Mouse (Mus musculus): ENCODE data around the gene Cyp24a1. TPM values are rescaled to one million over a fixed set of nuclear protein-coding genes. Genes with fewer than 3 reads are reported as not detected.

The Cyp24a1 gene
- polyA plus RNA-seq, 1 experiment from 2014 or later = 0.05 TPM

DNA sequence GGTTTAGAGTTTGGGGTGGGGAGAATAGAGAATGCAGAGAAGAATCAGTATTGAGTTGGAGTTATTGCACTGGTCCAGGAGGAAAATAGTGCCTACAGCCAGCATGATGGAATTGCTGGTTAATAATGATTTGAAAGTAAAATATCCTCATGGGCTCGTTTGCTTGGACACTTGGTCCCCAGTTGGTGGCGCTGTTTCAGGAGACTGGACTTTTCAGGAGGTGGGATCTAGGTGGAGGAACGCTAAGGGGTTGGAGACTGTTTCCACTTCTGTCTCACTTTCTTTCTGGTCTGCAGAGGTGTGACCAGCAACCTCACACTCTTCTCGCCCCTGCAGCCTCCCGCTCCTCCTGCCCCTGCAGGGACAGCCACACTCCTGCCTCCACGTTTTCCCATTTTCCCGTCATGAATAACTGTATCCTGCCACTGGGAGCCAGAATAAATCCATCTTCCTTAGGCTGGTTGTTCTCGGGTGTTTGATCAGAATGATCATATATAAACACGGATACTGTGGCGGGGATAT lies 14.9 kb downstream of the Cyp24a1 start:
- no peaks in the 10 kb centered on the region for H3K4me1 ChIP-seq (ENCODE audit: control insufficient read depth, insufficient read depth, low read length)
- H3K9ac ChIP-seq (ENCODE audit: low read length) = no peak overlapping the region
- WGBS = 72% methylated on average over 10 of the region's 10 CpGs
- H3K4me3 ChIP-seq (ENCODE audit: low read depth, low read length) = no peak overlapping the region
- H3K9me3 ChIP-seq (ENCODE audit: control insufficient read depth, low read length) = no peaks in the 10 kb centered on the region
- H3K27me3 ChIP-seq (ENCODE audit: control insufficient read depth, insufficient read depth, low read length) = no peaks in the 10 kb centered on the region
- no peaks in the 10 kb centered on the region for H3K36me3 ChIP-seq (ENCODE audit: control insufficient read depth, insufficient read depth, low read length)
- H3K27ac ChIP-seq (ENCODE audit: low read depth, low read length) = no peak overlapping the region
- DNase-seq (ENCODE audit: low spot score, missing footprints) = no peak
- H3K4me2 ChIP-seq = no peak overlapping the region
- ATAC-seq (ENCODE audit: low FRiP score) = no peak

DNA sequence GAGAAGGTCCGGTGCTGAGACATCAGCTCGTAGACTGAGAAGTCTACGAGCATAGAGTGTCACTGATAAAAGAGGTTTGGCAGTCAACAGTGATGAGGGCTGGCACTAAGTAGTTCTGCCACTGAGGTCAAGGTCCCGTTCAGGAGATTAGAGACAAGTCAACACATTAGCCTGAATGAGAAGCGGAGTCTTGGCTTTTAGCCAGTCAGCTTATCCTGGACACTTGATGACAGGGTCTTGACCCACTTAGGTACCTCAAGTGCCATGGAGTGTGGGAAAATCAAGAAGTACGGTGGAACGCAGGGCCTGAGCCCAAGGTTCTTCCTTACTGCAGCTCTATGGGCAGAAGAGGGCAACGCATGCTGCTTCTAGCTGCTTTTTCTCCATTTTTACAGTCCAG lies 20.3 kb downstream of the Cyp24a1 start:
- 86% methylated on average over 8 of the region's 8 CpGs for whole genome bisulfite sequencing
- Histone ChIP-seq H3K4me2 (no peak overlapping the region), H3K9ac (ENCODE audit: low read length) (no peak overlapping the region), H3K27ac (ENCODE audit: low read depth, low read length) (no peak overlapping the region), H3K36me3 (ENCODE audit: control insufficient read depth, insufficient read depth, low read length) (no peaks in the 10 kb centered on the region), H3K27me3 (ENCODE audit: control insufficient read depth, insufficient read depth, low read length) (no peaks in the 10 kb centered on the region; the same call in 1 of the 2 replicates), H3K4me3 (ENCODE audit: low read depth, low read length) (no peak overlapping the region), H3K4me1 (ENCODE audit: control insufficient read depth, insufficient read depth, low read length) (no peaks in the 10 kb centered on the region), H3K9me3 (ENCODE audit: control insufficient read depth, low read length) (no peaks in the 10 kb centered on the region)
- DNase-seq (ENCODE audit: low spot score, missing footprints) = no peak
- no peak for ATAC-seq (ENCODE audit: low FRiP score)

DNA sequence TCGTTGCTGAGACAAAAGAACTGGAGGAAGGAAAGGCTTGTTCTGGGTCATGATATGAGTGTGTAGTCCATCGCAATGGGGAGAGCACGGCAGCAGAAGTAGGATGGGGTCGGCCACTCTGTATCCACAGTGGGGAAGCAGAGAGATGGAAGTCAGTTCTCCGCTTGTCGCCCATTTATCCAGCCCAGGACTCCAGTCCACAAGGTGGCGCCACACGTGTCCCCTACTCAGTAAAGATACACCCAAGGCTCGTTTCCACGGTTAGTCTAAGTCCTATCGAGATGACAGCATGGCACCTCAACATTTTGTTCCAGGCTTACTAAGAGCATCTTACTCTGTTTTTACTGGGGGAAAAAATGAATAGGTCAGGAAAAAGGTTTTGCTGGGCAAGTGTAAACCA lies 20.7 kb downstream of the Cyp24a1 start:
- 85% methylated on average over 11 of the region's 11 CpGs for WGBS
- H3K4me2 ChIP-seq = no peak overlapping the region
- no peak overlapping the region for H3K4me3 ChIP-seq (ENCODE audit: low read depth, low read length)
- H3K27ac ChIP-seq (ENCODE audit: low read depth, low read length) = no peak overlapping the region
- H3K9me3 ChIP-seq (ENCODE audit: control insufficient read depth, low read length) = no peaks in the 10 kb centered on the region
- H3K36me3 ChIP-seq (ENCODE audit: control insufficient read depth, insufficient read depth, low read length) = no peaks in the 10 kb centered on the region
- no peaks in the 10 kb centered on the region for H3K4me1 ChIP-seq (ENCODE audit: control insufficient read depth, insufficient read depth, low read length)
- ATAC-seq (ENCODE audit: low FRiP score) (no peak), DNase-seq (ENCODE audit: low spot score, missing footprints) (no peak)
- no peak overlapping the region for H3K9ac ChIP-seq (ENCODE audit: low read length)
- H3K27me3 ChIP-seq (ENCODE audit: control insufficient read depth, insufficient read depth, low read length) = no peaks in the 10 kb centered on the region; the same call in 1 of the 2 replicates

DNA sequence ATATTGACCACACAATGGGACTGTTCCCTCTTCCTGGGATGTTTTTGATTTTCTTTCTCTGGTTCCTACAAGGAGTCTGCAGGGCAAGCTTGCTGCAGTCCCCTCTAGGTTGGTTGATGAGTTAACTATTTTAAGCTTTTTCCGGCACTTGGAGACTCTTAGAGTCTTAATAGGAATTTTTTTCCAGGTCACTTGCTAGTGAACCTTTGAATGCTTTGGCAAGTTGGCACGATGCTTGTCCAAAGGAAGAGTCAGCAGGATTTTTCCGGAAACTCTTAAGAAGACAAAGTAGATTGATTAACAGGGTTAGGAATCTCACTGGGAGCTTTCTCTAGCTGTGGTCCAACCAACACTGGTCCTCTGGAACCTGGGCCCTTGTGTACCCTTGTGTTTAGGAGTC lies 21.8 kb downstream of the Cyp24a1 start:
- Histone ChIP-seq H3K9me3 (ENCODE audit: control insufficient read depth, low read length) (no peaks in the 10 kb centered on the region), H3K4me2 (no peak overlapping the region), H3K27ac (ENCODE audit: low read depth, low read length) (no peak overlapping the region), H3K9ac (ENCODE audit: low read length) (no peak overlapping the region), H3K4me1 (ENCODE audit: control insufficient read depth, insufficient read depth, low read length) (no peaks in the 10 kb centered on the region), H3K4me3 (ENCODE audit: low read depth, low read length) (no peak overlapping the region), H3K27me3 (ENCODE audit: control insufficient read depth, insufficient read depth, low read length) (no peaks in the 10 kb centered on the region; the same call in 1 of the 2 replicates), H3K36me3 (ENCODE audit: control insufficient read depth, insufficient read depth, low read length) (no peaks in the 10 kb centered on the region)
- DNase-seq (ENCODE audit: low spot score, missing footprints) (no peak), ATAC-seq (ENCODE audit: low FRiP score) (no peak)
- 78% methylated on average over 3 of the region's 3 CpGs for WGBS

DNA sequence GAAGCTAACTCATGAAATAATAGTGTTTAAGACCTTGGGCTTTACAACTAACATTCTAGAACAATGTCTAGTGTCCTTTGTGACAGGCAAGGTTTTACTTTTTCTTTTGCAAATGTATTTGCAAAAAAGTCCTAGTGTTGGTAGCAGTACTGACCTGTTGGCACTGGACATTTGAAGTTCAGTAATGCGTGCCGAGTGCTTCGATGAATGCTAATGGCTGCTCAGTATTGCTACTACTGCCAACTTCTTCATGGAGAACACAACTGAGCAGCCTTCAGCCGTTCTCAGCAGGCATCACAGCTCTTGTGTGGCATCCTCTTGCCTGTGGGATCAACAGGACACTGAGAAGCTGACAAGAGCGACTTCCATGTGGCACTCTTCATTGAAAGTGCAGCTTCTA lies 22.8 kb downstream of the Cyp24a1 start:
- ATAC-seq (ENCODE audit: low FRiP score) = no peak

DNA sequence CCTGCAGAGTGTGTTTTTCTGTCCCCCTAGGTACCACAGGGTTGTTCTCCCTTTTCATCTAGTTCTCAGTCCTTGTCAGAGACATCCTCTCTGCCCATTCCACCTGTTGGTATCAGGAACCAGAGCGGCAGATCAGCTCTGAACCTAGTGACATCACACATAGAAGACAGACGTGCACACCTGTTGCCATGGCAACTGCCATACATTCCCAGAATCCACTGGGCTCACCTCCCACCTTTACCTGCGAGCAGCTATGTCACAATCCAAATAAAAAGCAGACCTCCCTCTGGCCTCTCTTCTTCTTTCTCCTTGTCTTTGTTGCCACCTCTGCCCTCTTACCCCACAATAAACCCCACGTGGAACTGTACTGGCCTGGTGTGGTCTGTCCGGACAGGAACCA lies 26.4 kb downstream of the Cyp24a1 start:
- Histone ChIP-seq H3K9ac (ENCODE audit: low read length) (no peak overlapping the region), H3K4me1 (ENCODE audit: control insufficient read depth, insufficient read depth, low read length) (peaks cover 2% of the 10 kb centered on the region; the same call in 1 of the 2 replicates), H3K4me3 (ENCODE audit: low read depth, low read length) (no peak overlapping the region), H3K36me3 (ENCODE audit: control insufficient read depth, insufficient read depth, low read length) (no peaks in the 10 kb centered on the region), H3K27ac (ENCODE audit: low read depth, low read length) (no peak overlapping the region), H3K9me3 (ENCODE audit: control insufficient read depth, low read length) (no peaks in the 10 kb centered on the region), H3K4me2 (no peak overlapping the region), H3K27me3 (ENCODE audit: control insufficient read depth, insufficient read depth, low read length) (no peaks in the 10 kb centered on the region; the same call in 1 of the 2 replicates)
- ATAC-seq (ENCODE audit: low FRiP score) = no peak
- WGBS = 83% methylated on average over 5 of the region's 5 CpGs
- no peak for DNase-seq (ENCODE audit: low spot score, missing footprints)

More for the DNA sequence above, 22.8 kb downstream of the Cyp24a1 start:
- no peak overlapping the region for H3K4me3 ChIP-seq (ENCODE audit: low read depth, low read length)
- no peaks in the 10 kb centered on the region for H3K9me3 ChIP-seq (ENCODE audit: control insufficient read depth, low read length)
- H3K27me3 ChIP-seq (ENCODE audit: control insufficient read depth, insufficient read depth, low read length) = no peaks in the 10 kb centered on the region; the same call in 1 of the 2 replicates
- WGBS = 96% methylated on average over 5 of the region's 5 CpGs
- peaks cover 2% of the 10 kb centered on the region; the same call in 1 of the 2 replicates for H3K4me1 ChIP-seq (ENCODE audit: control insufficient read depth, insufficient read depth, low read length)
- no peak for DNase-seq (ENCODE audit: low spot score, missing footprints)
- H3K27ac ChIP-seq (ENCODE audit: low read depth, low read length) = no peak overlapping the region
- H3K9ac ChIP-seq (ENCODE audit: low read length) = no peak overlapping the region
- no peaks in the 10 kb centered on the region for H3K36me3 ChIP-seq (ENCODE audit: control insufficient read depth, insufficient read depth, low read length)
- no peak overlapping the region for H3K4me2 ChIP-seq

DNA sequence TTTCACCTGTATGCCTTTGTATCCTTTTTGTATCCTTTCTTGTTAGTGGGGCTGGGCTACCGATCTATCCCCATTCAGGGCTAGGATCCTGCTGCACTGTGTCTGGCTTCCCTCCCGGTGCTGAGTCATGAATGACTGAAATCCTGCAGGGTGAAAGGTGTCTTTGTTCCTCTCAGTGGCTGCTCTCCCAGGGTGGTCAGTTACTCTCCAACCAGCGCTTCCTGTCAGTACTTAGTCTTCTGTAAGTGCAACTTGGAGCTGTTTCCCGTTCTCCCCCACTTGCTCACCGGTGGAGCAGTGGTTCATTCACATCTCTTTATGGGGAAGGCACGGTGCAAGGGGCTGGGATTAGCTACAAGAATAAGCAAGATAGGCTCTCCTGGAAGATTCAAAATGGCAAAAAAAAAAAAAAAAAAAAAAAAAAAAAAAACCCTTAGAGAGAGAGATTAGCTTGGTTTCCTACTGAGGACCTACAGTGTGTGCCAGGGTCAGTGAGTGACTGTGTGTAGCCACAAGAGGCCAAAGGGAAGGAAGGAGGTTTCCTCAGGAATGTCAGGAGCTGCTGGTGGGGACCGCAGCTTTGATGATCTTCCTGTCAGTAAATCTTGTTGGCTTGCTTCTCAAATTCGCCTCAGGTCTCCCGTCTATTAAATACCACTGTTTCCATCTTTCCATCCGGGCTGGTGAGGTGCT lies 27.2 kb downstream of the Cyp24a1 start:
- no peak for ATAC-seq (ENCODE audit: low FRiP score)
- DNase-seq (ENCODE audit: low spot score, missing footprints) = no peak
- Histone ChIP-seq H3K36me3 (ENCODE audit: control insufficient read depth, insufficient read depth, low read length) (no peaks in the 10 kb centered on the region), H3K9me3 (ENCODE audit: control insufficient read depth, low read length) (no peaks in the 10 kb centered on the region), H3K9ac (ENCODE audit: low read length) (no peak overlapping the region), H3K27me3 (ENCODE audit: control insufficient read depth, insufficient read depth, low read length) (no peaks in the 10 kb centered on the region; the same call in 1 of the 2 replicates), H3K4me1 (ENCODE audit: control insufficient read depth, insufficient read depth, low read length) (peaks cover 2% of the 10 kb centered on the region; the same call in 1 of the 2 replicates), H3K27ac (ENCODE audit: low read depth, low read length) (no peak overlapping the region), H3K4me3 (ENCODE audit: low read depth, low read length) (no peak overlapping the region), H3K4me2 (no peak overlapping the region)
- 12% methylated on average over 10 of the region's 10 CpGs for WGBS

DNA sequence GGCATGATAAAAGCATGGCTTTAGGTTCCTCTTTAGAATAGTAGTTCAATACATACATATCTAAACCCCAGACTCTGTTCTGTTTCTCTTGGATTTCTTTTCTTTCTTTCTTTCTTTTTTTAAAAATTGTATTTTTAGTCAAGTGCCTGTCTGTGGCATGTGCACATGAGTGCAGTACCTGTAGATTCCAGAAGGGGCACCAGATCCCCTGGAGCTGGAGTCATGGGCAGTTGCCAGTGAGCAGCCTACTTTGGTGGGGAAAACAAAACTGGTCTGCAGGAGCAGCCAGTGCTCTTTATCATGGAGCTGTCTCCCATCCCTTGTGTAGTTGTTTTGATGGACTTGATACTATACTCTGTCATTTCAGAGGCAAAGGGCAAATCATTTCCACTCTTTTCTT lies 28.9 kb downstream of the Cyp24a1 start:
- no peak for DNase-seq (ENCODE audit: low spot score, missing footprints)
- Histone ChIP-seq H3K4me2 (no peak overlapping the region), H3K27me3 (ENCODE audit: control insufficient read depth, insufficient read depth, low read length) (no peaks in the 10 kb centered on the region; the same call in 1 of the 2 replicates), H3K36me3 (ENCODE audit: control insufficient read depth, insufficient read depth, low read length) (no peaks in the 10 kb centered on the region), H3K9ac (ENCODE audit: low read length) (no peak overlapping the region), H3K27ac (ENCODE audit: low read depth, low read length) (no peak overlapping the region), H3K4me3 (ENCODE audit: low read depth, low read length) (no peak overlapping the region), H3K9me3 (ENCODE audit: control insufficient read depth, low read length) (no peaks in the 10 kb centered on the region), H3K4me1 (ENCODE audit: control insufficient read depth, insufficient read depth, low read length) (peaks cover 2% of the 10 kb centered on the region; the same call in 1 of the 2 replicates)
- no peak for ATAC-seq (ENCODE audit: low FRiP score)

DNA sequence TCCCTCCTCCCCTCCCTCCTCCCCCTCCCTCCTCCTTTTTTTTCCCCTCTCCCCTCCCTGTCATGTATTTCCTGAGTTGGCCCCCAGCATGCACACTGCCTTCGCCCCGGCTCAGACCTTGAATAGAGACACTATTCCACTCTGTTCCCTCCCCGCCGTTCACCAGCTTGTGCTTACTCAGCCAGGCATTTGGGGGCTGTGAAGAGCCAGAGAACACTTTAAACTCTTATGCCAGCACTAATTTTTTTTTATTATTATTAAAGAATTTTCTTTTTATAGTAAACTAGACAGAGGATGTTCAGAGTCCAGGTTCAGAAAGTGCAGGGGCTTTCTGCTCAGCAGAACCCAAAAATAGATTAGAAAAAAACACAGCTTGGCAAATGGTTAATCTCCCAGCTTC lies 32.1 kb downstream of the Cyp24a1 start:
- WGBS = 63% methylated on average over 4 of the region's 4 CpGs
- H3K27ac ChIP-seq (ENCODE audit: low read depth, low read length) = no peak overlapping the region
- no peaks in the 10 kb centered on the region for H3K27me3 ChIP-seq (ENCODE audit: control insufficient read depth, insufficient read depth, low read length)
- H3K4me2 ChIP-seq = no peak overlapping the region
- no peak overlapping the region for H3K4me3 ChIP-seq (ENCODE audit: low read depth, low read length)
- H3K4me1 ChIP-seq (ENCODE audit: control insufficient read depth, insufficient read depth, low read length) = peaks cover 4% of the 10 kb centered on the region
- ATAC-seq (ENCODE audit: low FRiP score) = no peak
- no peaks in the 10 kb centered on the region for H3K36me3 ChIP-seq (ENCODE audit: control insufficient read depth, insufficient read depth, low read length)
- no peak overlapping the region for H3K9ac ChIP-seq (ENCODE audit: low read length)
- no peaks in the 10 kb centered on the region for H3K9me3 ChIP-seq (ENCODE audit: control insufficient read depth, low read length)
- no peak for DNase-seq (ENCODE audit: low spot score, missing footprints)
